Mouse (Mus musculus) cortical plate, adult 2 months (tissue): ENCODE measurements around the gene Senp2. TPM values are rescaled to one million over a fixed set of nuclear protein-coding genes. Genes with fewer than 3 reads are reported as not detected.

Experiments used
- H3K27ac ChIP-seq: fragments of 200-500 bp; 2 replicates; pipeline ENCODE4 v1.5.1; 2012; ENCODE audit warnings: low read length, control low read depth, inconsistent platforms; ENCODE audit not compliant: insufficient read depth
- H3K4me1 ChIP-seq: fragments of 200-500 bp; 2 replicates; pipeline ENCODE4 v1.6.1; 2011; ENCODE audit warnings: low read length; ENCODE audit not compliant: control insufficient read depth, insufficient read depth
- H3K4me3 ChIP-seq: fragments of 200-500 bp; 2 replicates; pipeline ENCODE4 v1.5.1; 2011; ENCODE audit warnings: mild to moderate bottlenecking, low read length, control low read depth; ENCODE audit not compliant: insufficient read depth
- CTCF ChIP-seq: fragments of 200-500 bp; IDR thresholded peaks from 2 replicates; pipeline ENCODE4 v1.5.1; 2011; ENCODE audit warnings: mild to moderate bottlenecking, control low read depth, low read length; ENCODE audit not compliant: insufficient read depth; ENCODE audit errors: extremely low read depth
- POLR2A ChIP-seq: fragments of 200-500 bp; IDR thresholded peaks from 2 replicates; pipeline ENCODE4 v1.6.1; 2011; ENCODE audit warnings: mild to moderate bottlenecking, low read length, control low read depth; ENCODE audit not compliant: insufficient read depth; ENCODE audit errors: extremely low read depth
- polyA plus RNA-seq: library from polyadenylated mRNA; depleted of rRNA; stranded (reverse); fragments of >200 nt; gene quantifications from 2 replicates; pipeline ENCODE4 v1.2.3, GENCODE M21; 2012; rRNA removed

Gene Senp2
- polyA plus RNA-seq, 1 experiment: 61.0 TPM

- H3K27ac ChIP-seq: no peak overlapping the region
- H3K4me3 ChIP-seq: no peak overlapping the region
- TF ChIP-seq CTCF (no peak), POLR2A (no peak)
Observed at GRCm38 (mm10) chr16:22075829-22076619, 66.7 kb downstream of the Senp2 start.

GRCm38 (mm10) chr16:22076620-22076941 lies 67.3 kb downstream of the Senp2 start:
- no peak overlapping the region for H3K27ac ChIP-seq
- H3K4me3 ChIP-seq: no peak overlapping the region
- TF ChIP-seq CTCF (no peak), POLR2A (no peak)
- H3K4me1 ChIP-seq: no peaks in the 10 kb centered on the region

More at GRCm38 (mm10) chr16:22075829-22076619, 66.7 kb downstream of the Senp2 start:
- no peaks in the 10 kb centered on the region for H3K4me1 ChIP-seq

GRCm38 (mm10) chr16:22080125-22080710 lies 70.9 kb downstream of the Senp2 start:
- TF ChIP-seq POLR2A (no peak), CTCF (no peak)
- Histone ChIP-seq H3K27ac (no peak overlapping the region), H3K4me1 (no peaks in the 10 kb centered on the region), H3K4me3 (no peak overlapping the region)

GRCm38 (mm10) chr16:22085411-22085810 lies 76.1 kb downstream of the Senp2 start:
- H3K4me1 ChIP-seq: no peaks in the 10 kb centered on the region
- no peak overlapping the region for H3K4me3 ChIP-seq
- TF ChIP-seq POLR2A (no peak), CTCF (no peak)
- H3K27ac ChIP-seq: no peak overlapping the region

GRCm38 (mm10) chr16:22091255-22091783 lies 82.0 kb downstream of the Senp2 start:
- Histone ChIP-seq H3K27ac (no peak overlapping the region), H3K4me3 (no peak overlapping the region), H3K4me1 (no peaks in the 10 kb centered on the region)
- TF ChIP-seq CTCF (no peak), POLR2A (no peak)

GRCm38 (mm10) chr16:22095751-22096150 lies 86.5 kb downstream of the Senp2 start:
- TF ChIP-seq POLR2A (no peak), CTCF (no peak)

GRCm38 (mm10) chr16:22097659-22098058 lies 88.4 kb downstream of the Senp2 start:
- H3K27ac ChIP-seq: no peak overlapping the region
- TF ChIP-seq CTCF (no peak), POLR2A (no peak)
- no peak overlapping the region for H3K4me3 ChIP-seq
- H3K4me1 ChIP-seq: no peaks in the 10 kb centered on the region

More at GRCm38 (mm10) chr16:22095751-22096150, 86.5 kb downstream of the Senp2 start:
- Histone ChIP-seq H3K4me3 (no peak overlapping the region), H3K27ac (no peak overlapping the region), H3K4me1 (no peaks in the 10 kb centered on the region)

Other genes with a start within 250 kb of the Senp2 start
- 2.9 and 3.3 TPM in 2 replicates for gene Ehhadh, start 221.7 kb upstream of the Senp2 start, polyA plus RNA-seq
- 8.1 and 8.3 TPM in 2 replicates for gene Map3k13, start 215.1 kb upstream of the Senp2 start, polyA plus RNA-seq
- 26.1 TPM in 2 replicates for gene Tmem41a, start 61.9 kb upstream of the Senp2 start, polyA plus RNA-seq
- gene Liph, start 13.8 kb upstream of the Senp2 start, polyA plus RNA-seq: 0.33 and 0.78 TPM in 2 replicates
- 0.79 and 0.81 TPM in 2 replicates for gene Igf2bp2, start 153.8 kb downstream of the Senp2 start, polyA plus RNA-seq